Mouse (Mus musculus): ENCODE results near the gene Thrb. TPM values are rescaled to one million over a fixed set of nuclear protein-coding genes. Genes with fewer than 3 reads are reported as not detected.

The Thrb gene
- polyA plus RNA-seq, 1 experiment, result 5.4 TPM

- no peak overlapping the region for H3K27ac ChIP-seq (ENCODE audit: insufficient read depth, low read length)
- no peaks in the 10 kb centered on the region for H3K4me1 ChIP-seq (ENCODE audit: control insufficient read depth, insufficient read depth, low read length)
- H3K4me3 ChIP-seq (replicated peaks; ENCODE audit: insufficient read depth, low read depth, low read length), result peak overlapping the region; percentile 51
- DNase-seq, result peak; percentile 80 to 85
- WGBS, result 1% methylated on average over 10 of the region's 10 CpGs
- no peaks in the 10 kb centered on the region for H3K27me3 ChIP-seq (ENCODE audit: control insufficient read depth, insufficient read depth, low read length)
- TF ChIP-seq CTCF (IDR thresholded peaks at IDR 0.05; ENCODE audit: borderline replicate concordance, insufficient read depth, low read depth, low read length) (peak; percentile 45; the same call in 1 of the 2 replicates), POLR2A (IDR thresholded peaks at IDR 0.05; ENCODE audit: borderline replicate concordance, insufficient read depth, low read length) (no peak)
These were observed 1.0 kb upstream of the Thrb start for GRCm38 (mm10) chr14:17659031-17659430.

GRCm38 (mm10) chr14:17660329-17661099 is 453 bp downstream of the Thrb start:
- peak overlapping the region; percentile 3; the same call in 1 of the 2 replicates for H3K27ac ChIP-seq (ENCODE audit: insufficient read depth, low read length)
- 0 out of 2 replicates have a peak, but pooled peaks have one; percentile 14 for TF ChIP-seq POLR2A (IDR thresholded peaks at IDR 0.05; ENCODE audit: borderline replicate concordance, insufficient read depth, low read length)
- TF ChIP-seq CTCF (IDR thresholded peaks at IDR 0.05; ENCODE audit: borderline replicate concordance, insufficient read depth, low read depth, low read length), result no peak

GRCm38 (mm10) chr14:17661100-17661521 is 1.1 kb downstream of the Thrb start:
- DNase-seq, result peak in 1 of 2 experiments; percentile 73
- Histone ChIP-seq H3K4me3 (replicated peaks; ENCODE audit: insufficient read depth, low read depth, low read length) (peak overlapping the region; percentile 51), H3K27ac (ENCODE audit: insufficient read depth, low read length) (no peak overlapping the region), H3K27me3 (ENCODE audit: control insufficient read depth, insufficient read depth, low read length) (no peaks in the 10 kb centered on the region), H3K4me1 (ENCODE audit: control insufficient read depth, insufficient read depth, low read length) (no peaks in the 10 kb centered on the region)
- no peak for TF ChIP-seq CTCF (IDR thresholded peaks at IDR 0.05; ENCODE audit: borderline replicate concordance, insufficient read depth, low read depth, low read length)
- 1% methylated on average over 16 of the region's 16 CpGs for WGBS

More at GRCm38 (mm10) chr14:17660329-17661099, 453 bp downstream of the Thrb start:
- under 1% methylated on average over 82 of the region's 82 CpGs for WGBS
- DNase-seq, result peak; percentile 78 to 80
- H3K27me3 ChIP-seq (ENCODE audit: control insufficient read depth, insufficient read depth, low read length), result no peaks in the 10 kb centered on the region
- no peaks in the 10 kb centered on the region for H3K4me1 ChIP-seq (ENCODE audit: control insufficient read depth, insufficient read depth, low read length)
- H3K4me3 ChIP-seq (replicated peaks; ENCODE audit: insufficient read depth, low read depth, low read length), result peak overlapping the region; percentile 51

- no peaks in the 10 kb centered on the region for H3K4me1 ChIP-seq (ENCODE audit: control insufficient read depth, insufficient read depth, low read length)
- no peak for TF ChIP-seq POLR2A (IDR thresholded peaks at IDR 0.05; ENCODE audit: borderline replicate concordance, insufficient read depth, low read length)
- no peak for TF ChIP-seq CTCF (IDR thresholded peaks at IDR 0.05; ENCODE audit: borderline replicate concordance, insufficient read depth, low read depth, low read length)
- H3K4me3 ChIP-seq (replicated peaks; ENCODE audit: insufficient read depth, low read depth, low read length), result no peak overlapping the region
- no peak for DNase-seq
- no peak overlapping the region for H3K27ac ChIP-seq (ENCODE audit: insufficient read depth, low read length)
- 74% methylated on average over 5 of the region's 5 CpGs for WGBS
- H3K27me3 ChIP-seq (ENCODE audit: control insufficient read depth, insufficient read depth, low read length), result no peaks in the 10 kb centered on the region
These were observed 2.0 kb downstream of the Thrb start for GRCm38 (mm10) chr14:17662087-17662486.

- Histone ChIP-seq H3K27me3 (ENCODE audit: control insufficient read depth, insufficient read depth, low read length) (no peaks in the 10 kb centered on the region), H3K4me3 (replicated peaks; ENCODE audit: insufficient read depth, low read depth, low read length) (no peak overlapping the region), H3K4me1 (ENCODE audit: control insufficient read depth, insufficient read depth, low read length) (no peaks in the 10 kb centered on the region), H3K27ac (ENCODE audit: insufficient read depth, low read length) (no peak overlapping the region)
- TF ChIP-seq POLR2A (IDR thresholded peaks at IDR 0.05; ENCODE audit: borderline replicate concordance, insufficient read depth, low read length), result no peak
- no peak for TF ChIP-seq CTCF (IDR thresholded peaks at IDR 0.05; ENCODE audit: borderline replicate concordance, insufficient read depth, low read depth, low read length)
- DNase-seq, result no peak
- 71% methylated on average over 1 of the region's 1 CpGs for WGBS
These were observed 14.3 kb downstream of the Thrb start for GRCm38 (mm10) chr14:17674335-17674734.

- Histone ChIP-seq H3K27me3 (ENCODE audit: control insufficient read depth, insufficient read depth, low read length) (no peaks in the 10 kb centered on the region), H3K4me3 (replicated peaks; ENCODE audit: insufficient read depth, low read depth, low read length) (no peak overlapping the region), H3K27ac (ENCODE audit: insufficient read depth, low read length) (no peak overlapping the region), H3K4me1 (ENCODE audit: control insufficient read depth, insufficient read depth, low read length) (no peaks in the 10 kb centered on the region)
- TF ChIP-seq POLR2A (IDR thresholded peaks at IDR 0.05; ENCODE audit: borderline replicate concordance, insufficient read depth, low read length) (no peak), CTCF (IDR thresholded peaks at IDR 0.05; ENCODE audit: borderline replicate concordance, insufficient read depth, low read depth, low read length) (no peak)
- DNase-seq, result no peak
- 94% methylated on average over 3 of the region's 3 CpGs for WGBS
These were observed 15.2 kb downstream of the Thrb start for GRCm38 (mm10) chr14:17675214-17675613.

GRCm38 (mm10) chr14:17681479-17681878 is 21.4 kb downstream of the Thrb start:
- DNase-seq, result no peak
- H3K27ac ChIP-seq (ENCODE audit: insufficient read depth, low read length), result no peak overlapping the region
- H3K4me1 ChIP-seq (ENCODE audit: control insufficient read depth, insufficient read depth, low read length), result no peaks in the 10 kb centered on the region
- no peak overlapping the region for H3K4me3 ChIP-seq (replicated peaks; ENCODE audit: insufficient read depth, low read depth, low read length)
- H3K27me3 ChIP-seq (ENCODE audit: control insufficient read depth, insufficient read depth, low read length), result no peaks in the 10 kb centered on the region
- no peak for TF ChIP-seq POLR2A (IDR thresholded peaks at IDR 0.05; ENCODE audit: borderline replicate concordance, insufficient read depth, low read length)
- TF ChIP-seq CTCF (IDR thresholded peaks at IDR 0.05; ENCODE audit: borderline replicate concordance, insufficient read depth, low read depth, low read length), result no peak

- WGBS, result 71% methylated on average over 1 of the region's 1 CpGs
- TF ChIP-seq CTCF (IDR thresholded peaks at IDR 0.05; ENCODE audit: borderline replicate concordance, insufficient read depth, low read depth, low read length) (no peak), POLR2A (IDR thresholded peaks at IDR 0.05; ENCODE audit: borderline replicate concordance, insufficient read depth, low read length) (no peak)
These were observed 24.8 kb downstream of the Thrb start for GRCm38 (mm10) chr14:17684881-17685280.

More at GRCm38 (mm10) chr14:17684881-17685280, 24.8 kb downstream of the Thrb start:
- no peaks in the 10 kb centered on the region for H3K27me3 ChIP-seq (ENCODE audit: control insufficient read depth, insufficient read depth, low read length)
- no peaks in the 10 kb centered on the region for H3K4me1 ChIP-seq (ENCODE audit: control insufficient read depth, insufficient read depth, low read length)
- no peak overlapping the region for H3K4me3 ChIP-seq (replicated peaks; ENCODE audit: insufficient read depth, low read depth, low read length)
- DNase-seq, result no peak
- no peak overlapping the region for H3K27ac ChIP-seq (ENCODE audit: insufficient read depth, low read length)
